Mouse (Mus musculus): Measurements from ENCODE around the gene Pgpep1.

Gene Pgpep1

GRCm38 (mm10) chr8:70618888-70619334 lies 41.3 kb downstream of the Pgpep1 start:
- no peak for TF ChIP-seq NANOG (IDR thresholded peaks at IDR 0.05; ENCODE audit: borderline replicate concordance, low read length)
- no peak for TF ChIP-seq CTCF (conservative IDR thresholded peaks at IDR 0.05; ENCODE audit: low read length)
- no peak for TF ChIP-seq POU5F1 (IDR thresholded peaks at IDR 0.05; ENCODE audit: borderline replicate concordance, low read length)
- Histone ChIP-seq H3K4me1 (replicated peaks; ENCODE audit: low read depth, low read length) (peaks cover 50% of the 10 kb centered on the region), H3K4me3 (replicated peaks; ENCODE audit: low read length) (peak overlapping the region; percentile 45; the same call in 1 of the 2 replicates), H3K9me3 (ENCODE audit: low read length) (no peaks in the 10 kb centered on the region), H3K27me3 (ENCODE audit: insufficient read depth, low read length) (peaks cover 18% of the 10 kb centered on the region), H3K36me3 (ENCODE audit: insufficient read depth, low read length) (no peaks in the 10 kb centered on the region)

DNA sequence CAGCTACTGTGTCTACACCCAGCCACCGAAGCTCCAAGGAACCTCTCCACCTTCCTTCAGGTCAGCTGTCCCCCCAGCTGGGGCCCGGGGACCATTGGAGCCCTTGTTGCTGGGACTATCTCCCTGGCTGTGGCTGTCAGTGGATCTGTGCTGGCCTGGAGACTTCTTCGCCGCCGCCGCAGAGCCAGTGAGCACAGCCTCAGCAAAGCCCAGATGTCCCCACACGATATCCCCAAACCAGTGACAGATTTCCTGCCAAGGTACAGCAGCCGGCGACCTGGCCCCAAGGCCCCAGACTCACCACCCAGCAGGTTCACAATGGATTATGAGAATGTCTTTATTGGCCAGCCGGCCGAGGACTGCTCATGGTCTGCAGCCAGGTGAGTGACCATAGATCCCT lies 42.2 kb downstream of the Pgpep1 start:
- Histone ChIP-seq H3K4me3 (replicated peaks; ENCODE audit: low read length) (peak overlapping the region; percentile 57), H3K36me3 (ENCODE audit: insufficient read depth, low read length) (no peaks in the 10 kb centered on the region), H3K27me3 (ENCODE audit: insufficient read depth, low read length) (peaks cover 16% of the 10 kb centered on the region), H3K4me1 (replicated peaks; ENCODE audit: low read depth, low read length) (peaks cover 59% of the 10 kb centered on the region), H3K9me3 (ENCODE audit: low read length) (no peaks in the 10 kb centered on the region)
- no peak for TF ChIP-seq POU5F1 (IDR thresholded peaks at IDR 0.05; ENCODE audit: borderline replicate concordance, low read length)
- no peak for TF ChIP-seq NANOG (IDR thresholded peaks at IDR 0.05; ENCODE audit: borderline replicate concordance, low read length)
- no peak for TF ChIP-seq CTCF (conservative IDR thresholded peaks at IDR 0.05; ENCODE audit: low read length)

GRCm38 (mm10) chr8:70616645-70617044 lies 43.5 kb downstream of the Pgpep1 start:
- TF ChIP-seq CTCF (conservative IDR thresholded peaks at IDR 0.05; ENCODE audit: low read length), result no peak
- no peak for TF ChIP-seq NANOG (IDR thresholded peaks at IDR 0.05; ENCODE audit: borderline replicate concordance, low read length)
- TF ChIP-seq POU5F1 (IDR thresholded peaks at IDR 0.05; ENCODE audit: borderline replicate concordance, low read length), result no peak
- Histone ChIP-seq H3K4me1 (replicated peaks; ENCODE audit: low read depth, low read length) (peaks cover 67% of the 10 kb centered on the region), H3K9me3 (ENCODE audit: low read length) (no peaks in the 10 kb centered on the region), H3K36me3 (ENCODE audit: insufficient read depth, low read length) (no peaks in the 10 kb centered on the region), H3K27me3 (ENCODE audit: insufficient read depth, low read length) (peaks cover 7% of the 10 kb centered on the region), H3K4me3 (replicated peaks; ENCODE audit: low read length) (no peak overlapping the region)

DNA sequence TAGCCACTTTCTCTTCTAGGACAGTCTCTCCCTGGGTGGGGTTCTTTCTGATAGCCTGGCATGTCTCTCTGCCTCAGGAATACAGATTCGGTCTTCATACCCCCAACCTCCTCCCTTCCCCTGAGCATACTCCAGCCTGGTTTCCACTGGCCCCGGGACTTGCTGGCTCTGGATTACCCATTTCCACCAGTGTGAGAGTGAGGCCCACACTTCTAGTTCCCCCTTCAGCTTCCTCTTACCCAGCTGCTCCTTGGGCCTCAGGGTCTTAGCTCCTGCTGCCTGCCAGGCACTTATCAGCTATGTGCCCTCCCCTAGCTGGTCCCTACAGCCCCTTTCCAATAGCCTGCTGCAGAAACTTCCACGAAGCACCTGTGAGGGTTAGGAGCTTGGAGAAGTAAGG lies 44.3 kb downstream of the Pgpep1 start, which contains the start of gene Lrrc25:
Gene Lrrc25 (plus strand): TSS at position 262 of the 400 bp plus-strand sequence.
- Histone ChIP-seq H3K27me3 (ENCODE audit: insufficient read depth, low read length) (peaks cover 11% of the 10 kb centered on the region), H3K36me3 (ENCODE audit: insufficient read depth, low read length) (no peaks in the 10 kb centered on the region), H3K4me3 (replicated peaks; ENCODE audit: low read length) (no peak within 1 kb of the TSS), H3K4me1 (replicated peaks; ENCODE audit: low read depth, low read length) (peaks cover 74% of the 10 kb centered on the region), H3K9me3 (ENCODE audit: low read length) (no peaks in the 10 kb centered on the region)
- TF ChIP-seq POU5F1 (IDR thresholded peaks at IDR 0.05; ENCODE audit: borderline replicate concordance, low read length), result no peak
- TF ChIP-seq NANOG (IDR thresholded peaks at IDR 0.05; ENCODE audit: borderline replicate concordance, low read length), result no peak
- TF ChIP-seq CTCF (conservative IDR thresholded peaks at IDR 0.05; ENCODE audit: low read length), result no peak

- Histone ChIP-seq H3K4me1 (replicated peaks; ENCODE audit: low read depth, low read length) (peaks cover 73% of the 10 kb centered on the region), H3K9me3 (ENCODE audit: low read length) (no peaks in the 10 kb centered on the region), H3K36me3 (ENCODE audit: insufficient read depth, low read length) (no peaks in the 10 kb centered on the region), H3K4me3 (replicated peaks; ENCODE audit: low read length) (no peak overlapping the region), H3K27me3 (ENCODE audit: insufficient read depth, low read length) (peaks cover 10% of the 10 kb centered on the region)
- TF ChIP-seq NANOG (IDR thresholded peaks at IDR 0.05; ENCODE audit: borderline replicate concordance, low read length) (no peak), CTCF (conservative IDR thresholded peaks at IDR 0.05; ENCODE audit: low read length) (no peak)
Measured at GRCm38 (mm10) chr8:70615281-70615680, 44.9 kb downstream of the Pgpep1 start.

DNA sequence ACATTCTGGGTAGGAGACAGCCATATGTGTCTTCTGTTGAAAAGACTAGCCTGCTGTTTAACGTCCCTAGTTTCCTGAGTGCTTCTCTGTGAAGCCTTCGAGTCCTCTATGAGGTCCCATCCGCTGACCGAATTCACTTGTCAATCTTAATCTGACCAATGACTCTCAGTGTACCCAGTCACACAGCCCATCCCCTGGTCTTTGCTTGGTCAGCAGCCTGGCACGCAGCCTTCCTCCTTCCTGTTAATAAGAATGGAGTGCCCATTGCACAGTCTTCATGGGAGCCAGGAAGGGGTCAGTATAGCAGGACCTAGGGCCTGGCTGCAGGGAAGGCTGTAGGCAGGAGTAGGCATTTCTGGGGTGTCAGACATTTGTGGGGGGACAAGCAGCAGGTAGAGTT lies 45.7 kb downstream of the Pgpep1 start:
- no peaks in the 10 kb centered on the region for H3K36me3 ChIP-seq (ENCODE audit: insufficient read depth, low read length)
- no peaks in the 10 kb centered on the region for H3K9me3 ChIP-seq (ENCODE audit: low read length)
- H3K27me3 ChIP-seq (ENCODE audit: insufficient read depth, low read length), result peaks cover 10% of the 10 kb centered on the region
- peaks cover 70% of the 10 kb centered on the region for H3K4me1 ChIP-seq (replicated peaks; ENCODE audit: low read depth, low read length)
- no peak overlapping the region for H3K4me3 ChIP-seq (replicated peaks; ENCODE audit: low read length)
- TF ChIP-seq POU5F1 (IDR thresholded peaks at IDR 0.05; ENCODE audit: borderline replicate concordance, low read length) (no peak), NANOG (IDR thresholded peaks at IDR 0.05; ENCODE audit: borderline replicate concordance, low read length) (no peak), CTCF (conservative IDR thresholded peaks at IDR 0.05; ENCODE audit: low read length) (no peak)

GRCm38 (mm10) chr8:70613763-70614162 lies 46.4 kb downstream of the Pgpep1 start:
- TF ChIP-seq POU5F1 (IDR thresholded peaks at IDR 0.05; ENCODE audit: borderline replicate concordance, low read length) (no peak), NANOG (IDR thresholded peaks at IDR 0.05; ENCODE audit: borderline replicate concordance, low read length) (no peak), CTCF (conservative IDR thresholded peaks at IDR 0.05; ENCODE audit: low read length) (no peak)
- Histone ChIP-seq H3K4me1 (replicated peaks; ENCODE audit: low read depth, low read length) (peaks cover 68% of the 10 kb centered on the region), H3K27me3 (ENCODE audit: insufficient read depth, low read length) (peaks cover 10% of the 10 kb centered on the region), H3K4me3 (replicated peaks; ENCODE audit: low read length) (no peak overlapping the region), H3K9me3 (ENCODE audit: low read length) (no peaks in the 10 kb centered on the region), H3K36me3 (ENCODE audit: insufficient read depth, low read length) (no peaks in the 10 kb centered on the region)

DNA sequence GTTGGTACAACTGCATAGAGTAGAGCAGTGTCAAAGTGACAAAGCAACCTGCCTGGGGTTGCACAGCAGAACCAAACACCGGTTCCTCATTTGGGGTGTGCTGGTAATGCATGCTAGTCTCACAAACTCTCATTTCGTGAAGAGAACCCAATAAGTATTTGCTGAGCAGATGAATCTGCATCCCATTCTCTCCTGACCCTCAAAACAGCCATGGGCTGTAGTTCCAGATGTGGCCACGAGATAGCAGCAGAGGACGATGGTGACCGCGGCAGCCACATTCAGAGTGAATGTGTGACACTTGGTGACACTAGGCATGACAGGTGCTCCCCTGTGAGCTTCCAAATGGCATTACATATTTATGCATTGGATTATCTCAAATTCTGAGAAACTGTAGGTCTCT lies 48.3 kb downstream of the Pgpep1 start:
- Histone ChIP-seq H3K27me3 (ENCODE audit: insufficient read depth, low read length) (peaks cover 10% of the 10 kb centered on the region), H3K9me3 (ENCODE audit: low read length) (no peaks in the 10 kb centered on the region), H3K4me1 (replicated peaks; ENCODE audit: low read depth, low read length) (peaks cover 62% of the 10 kb centered on the region), H3K36me3 (ENCODE audit: insufficient read depth, low read length) (no peaks in the 10 kb centered on the region), H3K4me3 (replicated peaks; ENCODE audit: low read length) (peak overlapping the region; percentile 93)
- no peak for TF ChIP-seq NANOG (IDR thresholded peaks at IDR 0.05; ENCODE audit: borderline replicate concordance, low read length)
- peak; percentile 96 for TF ChIP-seq CTCF (conservative IDR thresholded peaks at IDR 0.05; ENCODE audit: low read length)
- TF ChIP-seq POU5F1 (IDR thresholded peaks at IDR 0.05; ENCODE audit: borderline replicate concordance, low read length), result no peak
